ENCODE assay signal across 9 mouse cellular contexts in genomic region chr8:125292933-125293591, GRCm38 (mm10).
A peak's percentile ranks its signal among the peaks of the same experiment; 100 is the strongest.
DNase-seq lines count a peak whose midpoint lies in the region; ATAC-seq and TF ChIP-seq lines count a peak whose summit lies in the region.
"Had no signal": no experiment of that assay in that cellular context is flagged by ENCODE, and none has a peak within 500 bp of the region (broad histone marks: within the 10 kb centered on the region; RNA-seq: fewer than 3 reads in every experiment).

No protein-coding gene starts in this region.

- no peaks in the 10 kb centered on the region for H3K9me3 ChIP-seq in limb, embryonic 13.5 days

- no peak for TF ChIP-seq CTCF in brain, embryonic 14.5 days (IDR thresholded peaks at IDR 0.05; ENCODE audit: borderline replicate concordance, extremely low read depth, insufficient read depth, insufficient read length)

- DNase-seq in cerebellum, adult 9-11 months, result peak; percentile 10
- no peak for DNase-seq in cerebellum, adult 11 months
- DNase-seq in brain, embryonic 14.5 days (ENCODE audit: low read depth), result peak; percentile 65
- DNase-seq in gastrocnemius, postnatal 25 days, result peak; percentile 68
- peak; percentile 49 for DNase-seq in kidney, adult 9 months
- DNase-seq in right cerebral cortex, postnatal 4 days, result peak; percentile 62

- no peak overlapping the region for H3K9ac ChIP-seq in limb, embryonic 13.5 days
- H3K9ac ChIP-seq: midbrain, embryonic 12.5 days had no signal

- 53% methylated on average over 8 of the region's 8 CpGs for whole genome bisulfite sequencing in limb, embryonic 13.5 days

- peaks cover 18% of the 10 kb centered on the region for H3K4me1 ChIP-seq in limb, embryonic 13.5 days

- no peaks in the 10 kb centered on the region for H3K27me3 ChIP-seq in limb, embryonic 13.5 days

- peak overlapping the region; percentile 69; the same call in 1 of the 2 replicates for H3K27ac ChIP-seq in limb, embryonic 13.5 days
- H3K27ac ChIP-seq: midbrain, embryonic 12.5 days had no signal

- no peak overlapping the region for H3K4me3 ChIP-seq in limb, embryonic 13.5 days
- H3K4me3 ChIP-seq: midbrain, embryonic 12.5 days had no signal

- no peaks in the 10 kb centered on the region for H3K36me3 ChIP-seq in limb, embryonic 13.5 days
- H3K36me3 ChIP-seq: midbrain, embryonic 12.5 days had no signal

- H3K4me2 ChIP-seq in limb, embryonic 13.5 days (replicated peaks), result no peak overlapping the region
- H3K4me2 ChIP-seq: midbrain, embryonic 12.5 days had no signal

- TF ChIP-seq POLR2A in brain, embryonic 14.5 days (IDR thresholded peaks at IDR 0.05; ENCODE audit: borderline replicate concordance, extremely low read depth, insufficient read depth, insufficient read length, poor library complexity, severe bottlenecking), result no peak

- ATAC-seq in limb, embryonic 13.5 days (ENCODE audit: low FRiP score, low read depth), result peak; percentile 45
- ATAC-seq in megakaryocyte progenitor cell, adult 5-6 weeks (replicated peaks; ENCODE audit: poor library complexity), result no peak
